Mouse (Mus musculus): Measurements from ENCODE around the gene Stk17b.

DNA sequence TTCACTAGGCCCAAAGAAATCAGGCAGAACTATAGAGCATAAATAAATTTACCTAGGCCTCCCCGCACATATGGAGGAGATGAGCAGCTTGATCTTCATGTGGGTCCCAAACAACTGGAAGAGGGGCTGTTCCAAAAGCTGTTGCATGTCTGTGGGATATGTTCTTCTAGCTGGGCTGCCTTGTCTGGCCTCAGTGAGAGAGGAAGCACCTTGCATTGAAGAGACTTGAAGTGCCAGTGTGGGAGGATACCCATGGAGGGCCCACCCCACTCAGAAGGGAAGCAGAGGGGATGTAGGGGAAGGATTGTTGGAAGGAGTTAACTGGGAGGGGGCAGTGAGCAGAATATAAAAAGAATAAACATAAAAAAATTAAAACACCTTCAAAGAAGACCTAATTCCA lies 33.9 kb downstream of the Stk17b start:
- TF ChIP-seq POLR2A (IDR thresholded peaks at IDR 0.05; ENCODE audit: borderline replicate concordance, control insufficient read depth, low read depth, low read length) (no peak), CTCF (IDR thresholded peaks at IDR 0.05; ENCODE audit: control insufficient read depth, insufficient read depth, low read length) (no peak)
